Mouse (Mus musculus) hematopoietic multipotent progenitor cell, adult 10-12 weeks (in vitro differentiated cells): ENCODE data around the gene Spata7. TPM values are rescaled to one million over a fixed set of nuclear protein-coding genes. Genes with fewer than 3 reads are reported as not detected.

Experiments
- polyA plus RNA-seq: library from polyadenylated mRNA; stranded (reverse); fragments of >175 nt; gene quantifications from 2 replicates; pipeline ENCODE4 v1.2.3, GENCODE M21; 2012; ENCODE audit warnings: low replicate concordance

Spata7 gene
- 0.80 and 2.2 TPM in 2 replicates for polyA plus RNA-seq

DNA sequence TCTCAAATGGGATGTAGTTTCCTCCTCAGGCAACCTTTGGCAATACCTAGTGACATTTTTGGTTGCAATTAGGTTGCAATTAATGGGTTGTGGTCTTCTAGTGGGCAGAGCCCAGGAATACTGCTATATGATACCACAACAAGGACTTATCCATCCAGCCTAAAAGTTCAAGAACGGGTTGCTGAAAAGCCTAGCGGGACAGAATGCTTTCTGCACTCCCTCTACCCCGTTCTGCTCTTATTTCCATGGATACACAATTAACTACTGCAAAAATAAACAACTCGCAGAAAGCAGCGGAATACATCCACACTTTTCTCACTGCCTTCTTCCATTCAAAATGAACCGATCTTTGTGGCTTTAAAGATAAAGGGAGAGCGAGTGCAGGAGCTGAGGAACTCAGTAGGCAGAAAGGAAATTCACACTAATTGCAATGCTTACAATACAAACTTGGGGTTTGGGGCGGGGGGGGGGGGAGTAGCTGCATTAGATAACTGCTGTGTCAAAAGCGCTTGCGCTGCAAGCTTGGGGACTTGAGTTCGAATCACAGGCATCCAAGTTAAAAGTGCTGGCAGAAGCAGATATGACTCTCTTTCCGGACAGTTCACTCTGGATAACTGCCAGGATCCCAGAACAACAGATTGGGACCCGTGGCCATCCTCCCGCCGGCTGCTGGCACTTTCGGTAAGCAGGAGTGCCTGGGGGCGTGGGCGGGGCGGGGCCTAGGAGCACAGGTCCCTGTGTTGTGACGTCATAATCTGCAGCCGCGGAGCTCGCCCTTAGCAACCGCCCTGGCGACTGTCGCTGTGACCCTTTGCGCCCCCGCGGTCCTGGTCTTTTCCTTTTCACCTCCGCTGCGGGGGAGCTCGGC, at the start of gene Spata7:
TSS of gene Spata7 (plus strand) at position 766 of the 868 bp plus-strand sequence.

Other genes with a start within 250 kb of the Spata7 start
- 0.93 and 1.8 TPM in 2 replicates for gene Kcnk10, start 49.8 kb upstream of the Spata7 start, polyA plus RNA-seq
- 0.69 and 3.9 TPM in 2 replicates for gene Ptpn21, start 109.2 kb downstream of the Spata7 start, polyA plus RNA-seq
- 10.2 and 11.9 TPM in 2 replicates for gene Zc3h14, start 118.8 kb downstream of the Spata7 start, polyA plus RNA-seq